Mouse (Mus musculus): ENCODE results near the gene Bcar1.

DNA sequence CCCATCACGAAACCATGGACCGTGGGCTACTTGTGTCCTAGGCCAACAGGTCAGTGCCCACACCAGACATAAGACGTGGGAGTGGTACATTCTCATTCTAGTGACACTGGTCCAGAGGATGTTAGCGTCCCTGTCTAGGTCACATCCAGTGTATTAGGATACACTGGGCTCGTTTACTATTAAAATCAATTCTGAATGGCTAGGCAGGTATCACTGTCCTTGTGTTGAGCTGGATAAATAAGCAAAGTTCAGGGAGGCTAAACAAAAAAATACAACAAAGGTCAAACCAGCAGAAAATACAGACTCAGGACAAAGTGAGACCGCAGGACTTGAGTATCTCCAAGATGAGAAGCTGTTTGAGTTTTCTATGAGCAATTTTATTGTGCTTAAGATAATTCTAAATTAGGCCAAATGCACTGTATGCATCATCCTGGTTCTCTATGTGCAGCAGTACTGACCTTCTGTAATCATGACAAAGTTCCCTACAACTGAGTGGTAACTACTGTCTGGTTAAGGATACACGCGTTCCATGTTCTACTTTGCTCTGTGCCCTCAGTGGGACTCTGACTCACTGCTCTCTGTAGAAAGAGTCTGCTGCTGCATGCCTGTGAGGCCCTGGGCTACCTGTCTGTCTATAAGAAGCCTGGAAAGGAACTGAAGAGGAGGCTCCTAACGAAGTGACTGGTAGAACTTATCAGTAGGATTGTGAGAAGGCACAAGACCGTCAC lies 37.3 kb upstream of the Bcar1 start:
- TF ChIP-seq CTCF (IDR thresholded peaks at IDR 0.05; ENCODE audit: extremely low read depth, insufficient read depth, insufficient read length, insufficient replicate concordance) = no peak
- TF ChIP-seq POLR2A (IDR thresholded peaks at IDR 0.05; ENCODE audit: low read depth, low read length) = no peak

All from spleen, adult 2 months (tissue).